Mouse (Mus musculus) liver, embryonic 11.5 days (tissue): ENCODE measurements at regions not wholly inside any gene's neighbourhood (a gene's known extent, or its start where the extent isn't known, plus 50 kb on each side); places are given as distances from the start of the nearest gene placed in this dataset.
"Not testable (repeated sequence)": the region's sequence is repeated elsewhere in the genome, so short reads cannot be mapped to it uniquely, and the experiment has no call there.

Source experiments
- ATAC-seq: fragments of 200-750 bp; cut with Nextera tagmentation; replicated peaks from 2 replicates; pipeline ENCODE4 v1.8.0; 2017; ENCODE audit warnings: moderate number of reproducible peaks, mild to moderate bottlenecking, moderate TSS enrichment, moderate library complexity; ENCODE audit not compliant: low FRiP score
- DNase-seq: peaks from one replicate; pipeline ENCODE4 v3.0.0-alpha.2; 2017; ENCODE audit warnings: low spot score
- H3K27ac ChIP-seq: fragments of 300-500 bp; sonication (generic); 2 replicates; pipeline ENCODE4 v1.5.1; 2014; ENCODE audit warnings: mild to moderate bottlenecking, low read depth, low read length, control low read depth
- H3K27me3 ChIP-seq: fragments of 300-500 bp; sonication (generic); replicated peaks from 2 replicates; pipeline ENCODE4 v1.6.1; 2014; ENCODE audit warnings: low read length, mixed read lengths; ENCODE audit not compliant: control insufficient read depth, insufficient read depth
- H3K36me3 ChIP-seq: fragments of 300-500 bp; sonication (generic); 2 replicates; pipeline ENCODE4 v1.6.1; 2014; ENCODE audit warnings: mild to moderate bottlenecking, low read length, moderate library complexity, mixed read lengths; ENCODE audit not compliant: control insufficient read depth, insufficient read depth
- H3K4me1 ChIP-seq: fragments of 300-500 bp; sonication (generic); replicated peaks from 2 replicates; pipeline ENCODE4 v1.6.1; 2014; ENCODE audit warnings: low read length, mixed read lengths; ENCODE audit not compliant: control insufficient read depth, insufficient read depth
- H3K4me2 ChIP-seq: fragments of 300-500 bp; sonication (generic); 2 replicates; pipeline ENCODE4 v1.6.1; 2014; ENCODE audit warnings: mild to moderate bottlenecking, control low read depth, moderate library complexity
- H3K4me3 ChIP-seq: fragments of 300-500 bp; sonication (generic); 2 replicates; pipeline ENCODE4 v1.5.1; 2014; ENCODE audit warnings: low read depth, low read length, control low read depth
- H3K9ac ChIP-seq: fragments of 300-500 bp; sonication (generic); 2 replicates; pipeline ENCODE4 v1.6.1; 2014; ENCODE audit warnings: low read depth, low read length, control low read depth
- H3K9me3 ChIP-seq: fragments of 300-500 bp; sonication (generic); 2 replicates; pipeline ENCODE4 v1.6.1; 2016; ENCODE audit warnings: low read length, inconsistent platforms, mixed read lengths; ENCODE audit not compliant: control insufficient read depth
- WGBS: fragments of 180-500 bp; shearing (Covaris S2); extraction: QIAGEN DNeasy Blood & Tissue Kit; methylation state at CpG from one replicate; pipeline ENCODE4 v1.1.7; 2014; 5-methylcytosine and 5-hydroxymethylcytosine counted together

DNA sequence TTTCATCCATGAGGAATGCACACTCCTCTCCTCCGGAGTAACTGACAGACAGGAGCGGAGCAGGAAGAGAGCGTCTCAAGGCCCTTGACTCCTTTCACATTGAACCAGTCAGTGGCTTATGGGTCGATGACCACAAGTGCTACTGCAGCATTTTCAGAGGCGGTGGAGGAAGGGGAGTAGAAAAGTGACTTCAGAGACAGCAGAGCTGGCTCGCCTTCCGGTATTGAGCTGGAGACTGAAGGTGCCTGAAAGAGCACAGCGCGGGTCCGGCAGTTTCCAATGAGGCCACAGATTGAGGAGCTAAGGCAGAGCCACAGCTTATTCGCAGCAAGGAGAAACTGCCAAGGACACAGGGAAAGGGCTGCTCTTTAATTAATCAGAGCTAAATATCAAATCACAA lies 220.2 kb upstream of the Irak1bp1 start:
- no peaks in the 10 kb centered on the region for H3K4me1 ChIP-seq
- no peak overlapping the region for H3K27ac ChIP-seq
- no peaks in the 10 kb centered on the region for H3K27me3 ChIP-seq
- no peaks in the 10 kb centered on the region for H3K9me3 ChIP-seq
- DNase-seq (no peak), ATAC-seq (no peak)
- 71% methylated on average over 11 of the region's 11 CpGs for WGBS
- no peak overlapping the region for H3K9ac ChIP-seq
- H3K36me3 ChIP-seq, result no peaks in the 10 kb centered on the region
- H3K4me2 ChIP-seq, result no peak overlapping the region
- no peak overlapping the region for H3K4me3 ChIP-seq

DNA sequence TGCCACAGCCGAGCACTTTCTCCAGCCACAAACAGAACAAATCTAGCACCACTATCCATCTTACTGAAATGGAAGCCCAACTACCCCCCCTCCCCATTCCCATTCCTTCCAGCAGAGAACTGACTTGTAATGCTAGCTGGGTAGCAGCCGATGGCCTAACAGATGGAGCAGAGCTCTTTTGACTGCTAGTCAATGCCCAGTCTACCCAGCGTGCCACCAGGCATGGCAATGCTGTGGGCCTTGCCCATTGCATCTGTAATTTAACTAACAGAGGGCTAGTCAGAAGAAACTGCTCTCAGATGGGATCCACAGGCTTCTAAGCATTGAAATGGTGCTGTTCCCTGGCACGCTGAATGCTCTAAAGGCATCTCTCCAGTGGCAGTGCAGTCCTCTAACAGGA lies 219.4 kb upstream of the Irak1bp1 start:
- Histone ChIP-seq H3K4me2 (no peak overlapping the region), H3K9ac (no peak overlapping the region), H3K36me3 (no peaks in the 10 kb centered on the region), H3K4me3 (no peak overlapping the region), H3K9me3 (no peaks in the 10 kb centered on the region), H3K4me1 (no peaks in the 10 kb centered on the region), H3K27ac (no peak overlapping the region), H3K27me3 (no peaks in the 10 kb centered on the region)
- ATAC-seq (no peak), DNase-seq (no peak)
- WGBS, result 78% methylated on average over 4 of the region's 4 CpGs

DNA sequence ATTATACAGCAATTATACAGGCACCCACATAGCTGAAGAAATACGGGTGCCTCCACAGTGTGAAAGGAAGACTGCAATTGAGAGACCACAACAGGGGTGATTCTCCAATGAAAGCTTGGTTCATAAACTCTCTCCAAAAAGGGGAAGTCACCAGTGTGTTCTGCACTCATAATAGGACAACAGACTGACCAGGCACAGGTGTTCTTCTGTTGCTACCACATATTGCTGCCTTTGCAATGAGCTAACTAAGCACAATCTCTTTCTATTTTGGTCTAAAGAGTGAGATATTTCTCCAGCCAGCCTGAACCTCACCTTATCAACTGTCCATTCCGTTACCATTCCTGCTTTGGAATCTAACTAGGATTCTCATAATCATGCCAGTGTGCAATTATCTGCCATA lies 216.8 kb upstream of the Irak1bp1 start:
- Histone ChIP-seq H3K4me1 (no peaks in the 10 kb centered on the region), H3K9ac (no peak overlapping the region), H3K27me3 (no peaks in the 10 kb centered on the region), H3K9me3 (no peaks in the 10 kb centered on the region), H3K4me2 (no peak overlapping the region), H3K27ac (no peak overlapping the region), H3K36me3 (no peaks in the 10 kb centered on the region), H3K4me3 (no peak overlapping the region)
- ATAC-seq (no peak), DNase-seq (no peak)
- WGBS, result 74% methylated on average over 2 of the region's 2 CpGs

DNA sequence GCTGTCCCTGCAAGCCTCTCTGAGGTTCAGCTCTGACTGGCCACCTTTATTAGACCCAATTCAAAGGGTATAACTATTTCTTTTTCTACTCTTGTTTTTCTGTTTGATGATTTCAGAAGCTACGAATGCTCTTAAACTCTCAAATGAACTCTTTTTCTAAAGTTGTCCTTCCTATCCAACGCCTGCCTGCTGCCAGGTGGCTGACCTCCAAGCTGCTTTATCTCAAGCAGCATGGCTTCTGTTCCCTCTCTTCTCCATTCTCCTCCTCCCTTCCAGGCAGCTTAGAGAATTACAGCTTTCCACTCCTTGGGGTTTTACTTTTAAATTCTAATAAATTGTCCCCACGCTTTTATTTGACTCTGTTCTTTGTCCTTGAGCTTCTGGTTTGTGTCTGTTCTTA lies 196.9 kb upstream of the Irak1bp1 start:
- DNase-seq (no peak), ATAC-seq (no peak)
- Histone ChIP-seq H3K4me3 (no peak overlapping the region), H3K27ac (no peak overlapping the region), H3K4me2 (no peak overlapping the region), H3K36me3 (no peaks in the 10 kb centered on the region), H3K9me3 (no peaks in the 10 kb centered on the region), H3K27me3 (no peaks in the 10 kb centered on the region), H3K4me1 (no peaks in the 10 kb centered on the region), H3K9ac (no peak overlapping the region)
- 67% methylated on average over 3 of the region's 3 CpGs for WGBS

DNA sequence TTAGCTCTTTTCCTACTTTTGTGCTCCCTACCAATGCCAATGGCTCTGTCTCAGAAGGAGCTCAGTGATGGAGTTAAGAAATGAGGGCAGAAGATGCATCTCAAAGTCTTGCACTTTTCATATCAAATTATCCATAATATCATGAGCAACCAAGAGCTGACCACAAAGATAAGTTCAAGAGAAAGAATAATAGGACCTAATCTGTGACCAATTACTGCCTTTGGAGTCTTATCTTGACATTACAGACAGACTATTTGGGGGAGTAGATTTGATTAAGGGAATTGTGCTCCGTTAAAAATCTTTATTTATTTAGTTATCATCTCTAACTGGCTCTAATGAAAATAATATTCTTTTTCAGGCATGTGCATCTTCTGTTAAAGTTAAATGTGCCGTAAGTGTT lies 189.1 kb upstream of the Irak1bp1 start:
- Histone ChIP-seq H3K4me2 (no peak overlapping the region), H3K4me3 (no peak overlapping the region), H3K36me3 (no peaks in the 10 kb centered on the region), H3K9ac (no peak overlapping the region), H3K27me3 (no peaks in the 10 kb centered on the region), H3K27ac (no peak overlapping the region), H3K4me1 (no peaks in the 10 kb centered on the region), H3K9me3 (no peaks in the 10 kb centered on the region)
- ATAC-seq (no peak), DNase-seq (no peak)
- WGBS, result 57% methylated on average over 2 of the region's 2 CpGs

DNA sequence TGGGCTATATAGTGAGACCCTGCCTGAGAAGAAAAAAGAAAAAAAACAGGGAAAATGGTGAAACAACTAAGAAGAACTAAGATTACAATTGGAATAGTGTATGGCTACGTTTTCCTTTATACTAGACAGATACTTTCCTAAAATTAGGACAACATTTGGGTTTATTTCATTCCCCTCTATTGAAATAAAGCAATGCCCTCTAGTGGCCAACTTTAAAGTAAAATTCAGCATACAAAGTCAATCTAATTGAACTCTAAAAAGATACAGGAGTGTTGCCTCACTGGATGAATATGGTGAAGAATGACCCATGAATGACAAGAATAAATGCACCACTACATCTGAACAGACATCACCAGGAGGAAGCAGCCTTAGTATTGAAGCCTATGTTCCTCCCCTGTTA lies 185.4 kb upstream of the Irak1bp1 start:
- H3K4me2 ChIP-seq, result no peak overlapping the region
- H3K4me1 ChIP-seq, result no peaks in the 10 kb centered on the region
- H3K9ac ChIP-seq, result no peak overlapping the region
- ATAC-seq (no peak), DNase-seq (no peak)
- no peak overlapping the region for H3K4me3 ChIP-seq
- no peaks in the 10 kb centered on the region for H3K9me3 ChIP-seq
- H3K36me3 ChIP-seq, result no peaks in the 10 kb centered on the region
- no peaks in the 10 kb centered on the region for H3K27me3 ChIP-seq
- 18% methylated on average over 1 of the region's 1 CpGs for WGBS
- H3K27ac ChIP-seq, result no peak overlapping the region

DNA sequence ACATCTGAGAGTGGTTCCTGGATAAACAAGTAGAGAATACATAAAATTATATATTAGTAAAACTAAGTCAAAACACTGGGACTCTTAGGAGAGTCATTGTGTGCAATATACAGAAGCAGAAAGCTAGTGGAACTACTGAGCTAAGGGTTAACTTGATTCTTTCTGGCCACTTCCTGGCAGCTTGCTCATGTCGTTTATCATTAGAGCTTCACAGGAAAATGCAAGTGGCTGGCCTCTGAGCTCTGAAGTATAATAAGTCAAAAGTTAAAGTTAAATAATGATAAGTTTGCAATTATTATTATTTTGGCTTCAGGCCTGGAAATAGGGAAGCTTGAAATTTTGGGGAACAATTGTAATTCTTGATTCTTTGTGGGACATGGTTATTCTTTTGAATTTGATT lies 173.8 kb upstream of the Irak1bp1 start:
- H3K36me3 ChIP-seq, H3K4me1 ChIP-seq, H3K9ac ChIP-seq, H3K27ac ChIP-seq, H3K27me3 ChIP-seq, H3K4me2 ChIP-seq, DNase-seq, ATAC-seq, H3K9me3 ChIP-seq, H3K4me3 ChIP-seq: not testable (repeated sequence)
- WGBS, result 9% methylated on average over 1 of the region's 1 CpGs

DNA sequence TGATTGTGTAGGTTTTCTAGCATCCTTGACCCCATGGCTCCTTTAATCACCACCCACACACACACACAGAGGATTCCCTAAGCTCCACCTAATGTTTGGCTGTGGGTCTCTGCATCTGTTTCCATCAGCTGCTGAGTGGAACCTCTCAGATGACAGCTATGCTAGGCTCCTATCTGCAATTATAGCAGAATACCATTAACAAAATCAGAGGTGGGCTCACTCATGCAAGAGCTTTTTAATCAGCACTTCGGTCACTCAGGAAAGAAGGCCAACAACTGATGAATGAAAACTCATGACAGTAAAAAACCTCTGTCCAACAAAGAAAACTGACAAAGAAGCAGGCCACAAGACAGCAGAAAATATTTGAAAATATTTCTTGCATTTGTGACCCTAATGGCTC lies 147.1 kb upstream of the Irak1bp1 start:
- Histone ChIP-seq H3K27me3 (no peaks in the 10 kb centered on the region), H3K27ac (no peak overlapping the region), H3K9ac (no peak overlapping the region), H3K4me3 (no peak overlapping the region), H3K4me1 (no peaks in the 10 kb centered on the region), H3K4me2 (no peak overlapping the region), H3K36me3 (no peaks in the 10 kb centered on the region), H3K9me3 (no peaks in the 10 kb centered on the region)
- ATAC-seq, result no peak
- WGBS, result 71% methylated on average over 1 of the region's 1 CpGs
- no peak for DNase-seq

DNA sequence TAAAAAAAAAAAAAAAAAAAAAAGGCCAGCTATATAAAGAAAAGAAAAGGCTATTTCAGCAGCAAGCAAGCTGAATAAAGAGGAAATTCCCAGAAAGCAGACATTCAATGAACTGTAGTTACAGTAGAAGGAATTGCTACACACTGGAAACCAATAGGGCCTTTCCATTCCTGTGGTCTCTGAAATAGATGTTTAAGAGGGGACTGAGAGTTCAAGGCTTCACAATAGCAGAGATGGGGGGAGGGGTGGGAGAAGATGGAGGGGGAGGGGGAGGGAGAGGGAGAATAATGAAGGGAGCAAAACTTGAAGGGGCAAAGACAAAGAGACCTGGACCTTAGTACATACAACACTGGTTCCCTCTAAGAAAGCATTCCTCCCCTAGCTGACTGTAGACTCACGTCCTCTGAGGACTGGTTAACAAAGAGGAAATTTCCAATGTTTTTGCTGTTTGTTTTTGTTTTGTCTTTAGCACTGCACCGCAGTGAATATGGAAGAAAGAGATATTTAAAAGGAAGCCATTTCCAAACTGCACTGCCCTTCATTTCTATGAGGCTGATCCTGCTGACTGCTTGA lies 119.8 kb upstream of the Irak1bp1 start:
- no peaks in the 10 kb centered on the region for H3K9me3 ChIP-seq
- no peaks in the 10 kb centered on the region for H3K36me3 ChIP-seq
- no peak for DNase-seq
- ATAC-seq, result no peak
- H3K4me2 ChIP-seq, result no peak overlapping the region
- no peaks in the 10 kb centered on the region for H3K4me1 ChIP-seq
- no peak overlapping the region for H3K4me3 ChIP-seq
- no peak overlapping the region for H3K9ac ChIP-seq
- H3K27ac ChIP-seq, result no peak overlapping the region
- H3K27me3 ChIP-seq, result no peaks in the 10 kb centered on the region
- WGBS, result 61% methylated on average over 2 of the region's 2 CpGs
